Mouse (Mus musculus): ENCODE measurements around the gene Gfer.

DNA sequence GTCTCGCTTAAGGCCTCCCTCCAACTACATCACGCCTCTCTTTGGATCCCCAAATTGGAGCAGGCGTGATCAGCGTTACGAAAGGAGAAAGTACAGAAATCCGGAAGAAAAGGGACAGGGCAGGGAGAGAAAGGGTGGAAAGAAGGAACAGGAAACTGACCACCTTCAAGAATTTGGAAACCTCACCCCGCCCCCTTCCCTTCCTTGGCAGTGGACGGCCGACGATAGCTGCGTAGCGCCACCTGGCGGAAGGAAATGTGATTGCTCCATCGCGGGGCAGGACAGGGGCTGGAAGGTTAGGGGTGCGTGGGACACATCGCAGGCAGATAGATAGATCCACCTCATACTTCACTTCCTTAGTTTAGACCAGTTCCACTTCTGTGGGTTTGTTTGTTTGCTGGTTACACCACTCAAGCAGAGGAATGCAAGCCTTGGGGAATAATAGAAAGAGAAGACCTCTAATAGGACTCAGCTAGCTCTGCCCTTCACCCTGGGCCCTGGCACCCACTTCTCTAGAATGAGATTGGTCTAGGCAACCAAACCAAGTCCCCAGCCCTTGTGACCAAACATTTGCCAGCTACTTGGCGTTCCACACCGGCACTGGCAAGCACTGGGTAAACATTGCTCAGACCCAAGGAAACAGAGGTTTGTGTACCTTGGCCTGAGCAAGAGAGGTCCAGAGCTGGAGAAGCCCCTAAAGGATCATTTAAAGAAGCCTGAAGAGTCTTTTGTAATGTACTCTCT is 41.8 kb downstream of the Gfer start:
- TF ChIP-seq CTCF (IDR thresholded peaks at IDR 0.05; ENCODE audit: control insufficient read depth, insufficient read depth, insufficient read length), result peak; percentile 82
- no peak for TF ChIP-seq MYOG (IDR thresholded peaks at IDR 0.05; ENCODE audit: control insufficient read depth, extremely low read depth, insufficient read length)

All from C2C12 (cell line).